Mouse (Mus musculus): Measurements from ENCODE around the gene Mrpl42.

The Mrpl42 gene

DNA sequence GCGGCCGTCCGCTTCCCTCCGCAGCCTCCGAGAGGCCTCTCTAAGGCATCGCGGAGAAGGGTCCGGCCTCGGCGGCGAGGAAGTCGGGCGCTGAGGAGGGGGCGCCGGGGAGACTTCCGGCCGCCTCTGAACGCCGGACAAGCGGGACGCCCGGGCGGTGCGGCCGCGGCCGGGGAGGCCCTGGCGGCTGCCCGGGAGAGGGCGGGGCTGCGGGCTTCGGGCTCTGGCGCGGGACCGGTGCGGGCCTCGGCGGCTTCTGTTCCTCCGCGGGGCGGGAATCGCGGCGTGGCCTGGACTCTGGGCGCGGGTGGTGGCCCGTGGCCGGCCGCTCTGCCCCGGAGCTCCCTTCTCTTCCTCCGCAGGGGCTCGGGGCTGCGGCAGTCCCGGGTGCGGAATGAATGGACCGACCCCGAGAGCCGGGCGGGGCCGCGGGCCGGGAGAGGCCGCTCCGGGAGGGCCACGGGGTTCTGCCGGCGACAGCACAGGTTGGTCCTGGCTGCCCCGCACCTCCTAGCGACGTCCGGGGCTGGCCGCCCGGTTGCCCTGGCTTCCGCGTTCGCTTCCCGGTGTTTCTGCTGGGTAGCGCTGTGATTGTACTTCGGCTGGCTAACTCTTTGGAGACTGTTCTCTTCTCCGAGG, 13.7 kb upstream of the Mrpl42 start:
- in situ Hi-C loops (cut with MboI, MseI) = no loop called here

DNA sequence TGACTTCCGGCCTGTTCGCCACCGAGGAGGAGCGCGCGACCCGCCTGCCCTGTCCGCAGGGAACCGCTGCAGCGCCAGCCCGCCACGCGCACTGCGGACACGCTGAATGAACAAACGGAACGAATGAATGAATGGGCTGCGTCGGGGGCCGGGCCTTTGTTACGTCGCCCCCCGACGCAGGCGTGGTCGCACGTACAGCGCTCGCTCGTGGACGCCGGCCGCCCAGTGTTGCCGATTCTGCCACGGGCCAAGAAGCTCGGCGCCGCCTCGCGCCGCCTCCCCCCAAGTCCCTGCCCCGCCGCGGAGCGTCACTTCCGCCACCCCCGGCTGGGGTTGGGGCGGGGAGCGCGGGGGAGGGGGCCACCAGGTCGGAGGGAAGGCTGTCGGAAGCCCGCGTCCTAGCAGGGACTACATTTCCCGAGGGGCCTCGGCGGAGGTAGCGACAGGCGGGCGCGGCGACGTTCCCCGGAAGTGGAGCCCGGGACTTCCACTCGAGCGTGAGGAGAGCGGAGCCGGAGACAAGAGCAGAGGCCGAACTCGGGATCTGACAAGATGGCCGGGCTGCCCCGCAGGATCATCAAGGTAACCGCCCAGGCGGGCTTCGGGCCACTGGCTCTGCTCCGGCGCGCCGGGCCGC, 13.0 kb upstream of the Mrpl42 start, which contains the start of gene Ube2n:
Ube2n (plus strand) TSS at position 490 of the 637 bp plus-strand sequence.
- in situ Hi-C loops (cut with MboI, MseI) = no loop called here

DNA sequence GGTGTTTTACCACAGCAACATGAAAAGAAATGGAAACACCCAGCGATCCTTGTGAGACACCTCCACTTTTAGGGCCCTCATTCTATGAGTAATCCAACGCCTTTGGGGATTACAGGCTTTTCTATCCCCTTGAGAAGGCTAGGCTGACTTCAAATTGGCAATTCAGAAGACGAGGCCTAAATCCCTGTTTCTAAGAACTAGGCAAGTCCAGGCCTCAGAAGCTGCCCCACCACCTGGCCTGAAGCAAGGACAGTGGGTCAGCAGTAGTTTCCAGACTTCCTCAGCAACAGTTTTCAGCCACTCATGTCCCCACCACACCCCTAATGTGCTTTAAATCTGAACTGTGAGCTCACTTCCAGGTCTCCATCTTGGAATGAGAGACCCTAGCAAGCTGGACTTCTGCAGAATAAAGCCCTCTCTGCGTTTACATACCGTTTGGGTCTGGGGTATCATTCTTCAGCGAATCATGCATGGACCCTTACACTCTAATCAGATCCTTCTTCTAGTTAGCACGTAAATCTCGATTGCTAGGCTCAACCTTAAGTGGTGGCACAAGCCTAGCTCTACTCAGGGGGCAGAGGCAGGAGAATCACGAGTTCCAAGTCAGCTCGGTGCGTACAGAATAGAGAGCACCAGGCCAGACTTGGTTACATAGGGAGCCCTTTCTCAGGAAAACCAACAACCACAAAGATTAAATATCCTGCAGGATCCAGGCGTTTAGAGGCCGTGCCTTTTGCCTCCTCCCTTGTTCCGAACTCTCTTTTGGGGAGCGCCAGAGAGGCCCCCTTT, 12.2 kb upstream of the Mrpl42 start:
- in situ Hi-C loops (cut with MboI, MseI) = no loop called here

DNA sequence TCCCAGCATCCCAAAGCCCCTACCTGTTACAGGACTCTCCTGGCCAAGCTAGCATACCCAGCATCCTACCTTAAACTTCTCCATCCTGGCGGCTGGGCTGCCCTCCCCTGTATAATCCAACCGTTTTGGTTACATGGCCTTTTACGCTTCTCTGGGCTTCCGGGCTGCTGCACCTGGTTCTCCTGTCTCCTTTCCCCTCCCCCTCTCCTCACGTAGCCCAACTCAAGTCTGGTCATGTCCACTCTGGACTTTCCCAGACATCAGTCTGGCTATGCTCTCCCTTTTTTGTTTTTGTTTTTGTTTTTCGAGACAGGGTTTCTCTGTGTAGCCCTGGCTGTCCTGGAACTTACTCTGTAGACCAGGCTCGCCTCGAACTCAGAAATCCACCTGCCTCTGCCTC, 10.9 kb upstream of the Mrpl42 start:
- in situ Hi-C loops (cut with MboI, MseI) = no loop called here

DNA sequence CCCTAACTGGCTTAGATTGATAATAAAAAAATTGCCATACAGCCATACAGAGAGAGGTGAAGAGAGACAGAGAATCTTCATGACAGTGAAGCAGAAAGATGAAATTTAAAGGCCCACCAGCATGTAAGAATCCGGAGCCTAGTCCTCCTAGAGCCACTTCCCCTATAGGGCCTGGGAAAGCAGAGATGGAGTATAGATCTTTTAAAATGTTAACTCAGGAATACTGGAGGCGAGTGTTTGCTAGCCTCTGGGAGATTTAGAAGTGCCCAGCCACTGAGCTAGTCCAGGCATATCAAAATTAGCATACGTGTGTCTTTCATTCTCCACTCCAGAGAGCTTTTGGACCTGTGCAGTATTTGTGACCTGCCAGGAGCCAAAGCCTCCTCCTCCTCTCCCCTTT, 7.5 kb upstream of the Mrpl42 start:
- in situ Hi-C loops (cut with MboI, MseI) = no loop called here

DNA sequence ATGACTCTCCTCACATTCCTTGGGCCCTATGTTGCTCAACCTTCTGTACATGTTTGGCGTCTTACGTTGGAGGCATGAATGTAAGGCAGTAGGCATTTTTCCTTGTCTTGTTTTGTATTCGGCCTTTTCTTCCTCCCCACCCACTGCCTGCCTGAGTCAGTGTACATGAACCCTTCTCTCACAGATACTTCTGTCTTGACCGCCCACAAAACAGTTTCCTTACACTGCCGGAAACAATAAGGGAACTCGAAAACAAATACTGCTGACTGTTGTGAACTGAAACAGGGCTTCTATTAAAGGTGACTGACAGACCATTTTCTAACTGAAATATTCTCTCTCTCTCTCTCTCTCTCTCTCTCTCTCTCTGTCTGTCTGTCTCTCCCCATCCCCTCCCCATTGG, 7.1 kb upstream of the Mrpl42 start:
- in situ Hi-C loops (cut with MboI, MseI) = no loop called here

DNA sequence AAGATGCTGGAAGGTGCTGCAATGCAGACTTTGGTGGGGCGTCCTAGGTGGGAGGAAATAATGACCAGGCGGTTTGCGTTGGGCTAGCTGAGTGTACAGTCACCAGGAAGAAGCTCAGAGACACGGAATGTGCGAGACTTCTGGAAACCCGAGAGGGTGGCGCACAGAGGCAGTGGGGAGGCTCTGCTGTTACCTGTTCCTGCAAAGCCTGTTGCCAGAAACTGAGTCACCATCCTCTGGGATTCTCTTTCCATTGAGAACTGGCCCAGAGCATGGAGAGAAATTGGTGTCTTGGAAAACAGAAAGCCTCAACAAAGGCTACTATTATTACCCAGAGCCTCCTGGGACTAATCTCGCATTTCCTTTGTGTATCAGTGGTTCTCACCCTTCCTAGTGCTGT, 6.4 kb upstream of the Mrpl42 start:
- in situ Hi-C loops (cut with MboI, MseI) = no loop called here

DNA sequence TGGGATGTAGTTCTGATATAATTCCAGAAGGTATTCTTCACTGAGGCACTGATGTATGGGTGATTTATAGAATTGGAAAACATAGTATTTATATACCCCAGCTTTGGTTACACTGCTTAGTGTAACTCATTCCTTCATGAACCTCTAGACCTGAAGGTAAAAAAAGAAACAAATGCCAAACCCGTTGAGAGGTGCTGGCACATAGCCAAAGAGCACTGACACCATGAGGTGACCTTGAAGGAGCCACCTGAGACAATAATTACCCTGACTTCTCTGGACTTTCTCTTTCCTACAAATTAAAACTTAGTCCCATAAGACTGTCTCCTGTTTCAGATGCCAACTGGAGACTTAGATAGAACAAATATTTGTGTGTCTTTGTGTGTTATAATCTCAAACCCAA, 2.6 kb upstream of the Mrpl42 start:
- in situ Hi-C loops (cut with MboI, MseI) = no loop called here

DNA sequence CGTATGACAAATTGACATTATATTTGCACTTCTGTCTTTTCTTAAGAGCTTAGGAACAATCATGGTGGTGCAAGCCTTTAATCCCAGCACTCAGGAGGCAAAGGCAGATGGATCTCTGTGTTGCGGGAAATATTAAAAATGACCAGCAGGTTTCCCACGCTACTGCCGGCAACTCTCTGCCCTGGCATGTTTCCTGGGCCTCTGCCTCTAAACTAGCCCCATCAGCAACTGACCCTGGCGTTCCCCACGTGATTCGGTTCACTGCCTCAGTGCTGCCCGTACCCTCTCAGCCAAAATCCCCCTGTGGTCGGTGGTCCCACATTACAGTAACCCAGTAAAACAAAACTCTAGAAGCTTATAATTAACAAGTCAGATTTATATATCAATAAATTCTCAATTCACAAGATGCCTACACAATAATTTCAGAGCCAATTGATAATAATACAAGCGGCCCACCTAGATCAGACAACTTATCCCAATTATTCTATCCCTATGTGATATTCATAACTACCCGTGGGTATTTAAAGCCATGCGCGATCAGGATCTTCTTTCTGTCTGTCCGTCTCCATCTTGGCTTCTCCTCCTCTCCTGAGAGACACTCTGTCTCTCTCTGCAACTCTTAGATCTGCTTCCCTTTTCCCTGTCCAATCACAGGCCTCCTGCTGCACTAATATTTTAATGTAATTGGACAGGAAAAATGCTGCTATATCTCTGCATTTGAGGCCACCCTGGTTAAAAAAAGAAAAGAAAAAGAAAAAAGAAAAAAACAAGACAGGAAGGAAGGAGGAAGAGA, 1.9 kb upstream of the Mrpl42 start:
- in situ Hi-C loops (cut with MboI, MseI) = no loop called here

DNA sequence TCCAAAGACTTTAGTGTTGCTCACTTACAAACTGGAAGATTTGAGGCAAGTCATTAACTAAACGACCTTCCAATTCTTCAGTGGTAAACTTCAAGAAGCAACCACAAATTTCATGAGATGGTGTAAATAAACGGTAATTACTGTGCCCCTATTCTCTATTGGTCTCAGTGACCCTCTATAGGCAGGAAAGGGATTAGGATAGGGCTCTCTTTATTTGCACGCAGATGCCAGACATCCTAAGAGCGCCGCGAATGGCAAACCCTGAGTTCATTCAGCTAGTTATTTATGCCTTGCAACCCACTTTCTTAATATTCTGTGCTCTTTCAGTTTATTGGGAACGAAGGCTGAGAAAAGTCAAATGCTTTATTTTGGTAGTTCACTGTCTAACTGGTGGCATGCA, 707 bp downstream of the Mrpl42 start:
- in situ Hi-C loops (cut with MboI, MseI) = no loop called here

DNA sequence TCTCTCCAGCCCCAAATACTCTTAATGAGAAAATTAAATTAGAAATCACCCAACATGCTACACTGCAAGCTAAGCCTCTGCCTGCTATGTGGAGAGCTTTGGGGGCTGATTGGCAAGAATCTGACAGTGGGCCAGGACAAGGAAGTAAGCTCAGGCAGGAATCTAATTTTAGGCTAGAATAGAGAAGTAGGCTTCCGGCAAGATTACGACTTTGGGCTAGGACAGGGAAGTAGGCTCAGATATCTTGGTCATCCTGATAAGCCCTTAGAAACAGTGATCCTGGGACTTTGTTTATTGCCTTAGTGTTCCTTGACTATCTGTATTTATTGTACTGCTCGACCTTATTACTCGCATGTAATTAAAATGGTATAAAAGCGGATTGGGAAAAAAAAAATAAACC, 7.5 kb downstream of the Mrpl42 start:
- in situ Hi-C loops (cut with MboI, MseI) = no loop called here

DNA sequence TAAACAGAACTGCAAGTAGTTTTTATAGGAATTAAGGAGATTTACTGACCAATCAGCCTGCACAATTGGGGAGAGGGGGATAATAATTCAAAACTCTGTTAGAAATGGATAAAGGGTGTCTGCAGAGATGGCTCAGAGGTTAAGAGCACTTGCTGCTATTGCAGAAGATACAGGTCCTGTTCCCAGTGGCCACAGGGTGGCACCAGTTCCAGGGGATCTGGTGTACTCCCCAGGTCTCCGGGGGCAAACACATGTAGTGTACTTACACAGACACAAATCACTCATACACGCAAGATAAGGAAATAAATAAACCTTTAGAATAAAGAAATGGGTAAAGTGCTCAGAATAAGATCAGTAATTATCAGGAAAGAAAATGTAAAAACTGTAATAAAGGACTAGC, 12.1 kb downstream of the Mrpl42 start:
- in situ Hi-C loops (cut with MboI, MseI) = loop anchor here in 1 of 2 experiments (10.0 kb wide), 3 partner anchors 55 to 1315 kb away; no protein-coding TSS in a partner anchor

DNA sequence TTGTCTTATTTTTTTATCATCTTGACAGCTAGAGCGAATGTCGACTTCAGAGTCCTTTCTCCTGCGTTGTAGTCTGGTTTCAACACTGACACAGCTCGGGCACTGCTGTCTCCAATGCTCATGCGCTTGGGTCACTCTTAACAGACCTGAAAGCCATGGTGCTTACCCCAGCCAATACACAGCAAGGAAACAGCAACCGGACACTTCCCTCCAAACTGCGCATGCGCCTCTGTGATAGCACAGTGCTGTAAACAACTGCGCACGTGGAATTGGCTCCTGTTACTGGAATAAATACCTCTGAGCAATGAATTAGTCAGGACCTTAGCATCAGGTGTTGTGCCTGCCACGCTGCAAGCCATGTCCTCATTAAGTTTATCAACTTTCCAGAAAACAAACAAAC, 24.2 kb downstream of the Mrpl42 start:
- in situ Hi-C loops (cut with MboI, MseI) = no loop called here

DNA sequence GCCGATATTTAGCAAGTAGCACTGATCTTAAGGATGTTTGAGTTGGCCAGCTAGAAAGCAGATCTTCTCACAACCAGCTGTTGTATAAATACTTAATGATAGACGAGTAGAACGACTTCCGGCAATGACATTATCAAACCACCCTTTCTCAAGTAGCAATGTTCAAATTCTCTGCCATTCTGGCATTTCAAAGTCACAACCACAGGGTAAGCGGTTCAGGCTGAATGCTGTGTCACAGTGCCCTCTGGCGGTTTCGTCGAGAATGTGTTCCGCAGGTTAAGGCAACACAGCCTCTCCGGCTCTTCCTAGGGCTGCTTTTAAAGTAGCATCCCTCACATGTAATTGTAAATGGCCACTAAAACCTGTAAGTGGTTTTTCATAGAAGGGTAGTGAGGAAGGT, 25.8 kb downstream of the Mrpl42 start:
- in situ Hi-C loops (cut with MboI, MseI) = no loop called here

DNA sequence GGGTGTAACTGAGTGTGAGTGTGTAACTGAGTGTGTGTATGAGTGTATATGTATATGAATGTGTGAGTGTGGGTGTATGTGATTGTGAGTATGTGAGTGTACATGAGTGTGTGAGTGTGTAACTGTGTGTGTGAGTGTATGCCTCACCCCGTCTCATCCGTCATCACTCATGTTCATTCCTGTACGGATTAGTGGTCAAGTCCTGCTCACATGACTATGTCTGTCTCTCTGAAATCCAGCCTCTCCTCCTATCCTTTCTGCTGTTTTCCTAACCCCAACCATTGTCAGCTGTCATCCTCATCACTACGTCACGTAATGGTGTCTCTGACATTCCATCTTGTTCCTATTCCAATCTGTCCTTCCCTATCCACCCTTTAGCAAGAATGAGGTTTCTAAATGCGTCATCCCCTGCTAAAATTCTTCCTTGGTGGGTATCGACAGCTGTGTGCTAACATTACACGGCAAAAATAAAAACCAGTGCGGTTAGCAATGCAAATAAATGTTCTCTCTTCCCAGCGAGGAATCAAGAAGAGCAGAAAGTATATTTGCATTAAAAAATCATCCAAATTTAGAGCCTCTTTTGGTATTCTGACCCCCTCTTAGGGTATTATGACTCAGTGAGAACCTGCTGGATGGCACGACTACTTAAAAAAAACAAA, 29.7 kb downstream of the Mrpl42 start:
- in situ Hi-C loops (cut with MboI, MseI) = loop anchor here (5.0 to 25.0 kb wide), 3 partner anchors 80 to 480 kb away; no protein-coding TSS in a partner anchor

DNA sequence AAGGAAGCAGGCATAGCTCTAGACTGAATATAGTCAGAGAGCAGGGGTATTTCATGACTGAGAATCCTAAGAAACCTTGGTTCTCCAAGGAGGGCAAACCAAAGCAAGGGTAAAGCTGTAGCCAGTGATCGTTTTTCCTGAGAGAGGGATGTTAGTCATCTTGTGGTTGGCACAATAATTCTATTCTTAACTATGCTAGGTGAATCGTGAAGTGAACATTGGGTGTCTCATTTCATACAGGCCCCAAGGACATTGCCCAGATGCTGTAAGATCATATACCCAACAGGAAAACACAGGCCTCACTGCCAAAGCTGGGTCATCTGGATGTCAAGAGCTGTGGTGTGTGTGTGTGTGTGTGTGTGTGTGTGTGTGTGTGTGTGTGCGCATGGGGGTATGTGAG, 30.6 kb downstream of the Mrpl42 start:
- in situ Hi-C loops (cut with MboI, MseI) = loop anchor here (5.0 to 25.0 kb wide), 3 partner anchors 79 to 479 kb away; no protein-coding TSS in a partner anchor

DNA sequence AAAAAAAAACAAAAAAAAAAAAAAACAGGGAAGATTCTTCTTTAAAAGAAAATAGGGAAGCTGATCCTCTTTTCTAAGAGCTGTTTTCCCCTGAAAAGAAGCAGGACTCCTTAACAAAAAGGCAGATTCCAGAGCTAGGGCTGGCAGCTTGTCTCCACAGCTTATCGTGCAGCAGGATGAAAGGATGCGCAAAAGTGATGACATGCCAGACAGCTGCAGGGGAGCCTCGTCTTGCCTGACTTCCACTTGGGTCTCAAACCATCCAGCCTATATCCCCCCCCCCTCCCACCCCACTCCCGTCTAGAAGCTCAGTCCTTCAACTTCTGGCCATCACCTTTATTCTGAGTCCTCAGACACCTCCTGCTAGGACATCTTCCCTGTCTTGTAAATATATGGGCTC, 32.8 kb downstream of the Mrpl42 start:
- in situ Hi-C loops (cut with MboI, MseI) = loop anchor here (10.0 to 25.0 kb wide), 3 partner anchors 374 to 834 kb away; no protein-coding TSS in a partner anchor

DNA sequence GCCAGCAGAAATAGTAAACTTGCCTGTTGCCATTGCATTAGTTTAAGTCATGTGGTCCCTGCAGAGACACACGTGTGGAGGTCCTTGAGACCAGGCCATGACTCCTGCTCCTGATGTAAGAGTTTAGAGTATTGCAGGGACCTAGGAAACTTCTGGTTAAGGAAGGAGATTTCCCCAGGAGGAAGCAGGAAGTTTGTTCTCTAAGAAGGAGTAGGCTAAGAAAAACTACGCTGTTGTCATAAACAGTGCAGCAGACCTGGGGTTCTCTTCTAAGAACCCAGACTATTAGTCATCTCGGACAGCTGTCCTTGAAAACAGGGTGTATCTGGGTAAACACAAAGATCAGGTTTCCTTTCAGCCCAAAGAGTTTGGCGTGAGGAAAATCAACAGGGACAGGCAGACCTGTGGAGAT, 36.2 kb downstream of the Mrpl42 start:
- in situ Hi-C loops (cut with MboI, MseI) = loop anchor here (10.0 to 25.0 kb wide), 3 partner anchors 371 to 831 kb away; no protein-coding TSS in a partner anchor

DNA sequence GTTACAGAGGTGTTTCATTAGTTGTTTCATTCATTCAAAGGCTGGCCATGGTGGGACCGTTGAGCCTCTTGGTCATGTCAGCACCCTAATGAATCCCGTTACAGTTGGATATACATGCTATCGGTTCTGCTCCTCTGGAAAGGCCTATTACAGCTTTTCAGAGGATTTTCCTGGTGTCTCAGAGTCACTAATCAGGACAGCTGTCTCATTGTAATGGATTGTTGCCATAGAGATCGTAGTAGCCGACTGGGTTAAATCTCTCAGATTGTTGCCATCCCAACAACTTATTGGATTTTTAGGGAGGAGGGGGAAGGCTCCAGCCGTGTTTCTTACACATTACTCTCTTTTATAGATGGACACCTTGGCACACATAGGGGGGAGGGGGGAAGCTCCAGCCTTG, 37.2 kb downstream of the Mrpl42 start:
- in situ Hi-C loops (cut with MboI, MseI) = loop anchor here (10.0 to 25.0 kb wide), 3 partner anchors 370 to 830 kb away; no protein-coding TSS in a partner anchor

DNA sequence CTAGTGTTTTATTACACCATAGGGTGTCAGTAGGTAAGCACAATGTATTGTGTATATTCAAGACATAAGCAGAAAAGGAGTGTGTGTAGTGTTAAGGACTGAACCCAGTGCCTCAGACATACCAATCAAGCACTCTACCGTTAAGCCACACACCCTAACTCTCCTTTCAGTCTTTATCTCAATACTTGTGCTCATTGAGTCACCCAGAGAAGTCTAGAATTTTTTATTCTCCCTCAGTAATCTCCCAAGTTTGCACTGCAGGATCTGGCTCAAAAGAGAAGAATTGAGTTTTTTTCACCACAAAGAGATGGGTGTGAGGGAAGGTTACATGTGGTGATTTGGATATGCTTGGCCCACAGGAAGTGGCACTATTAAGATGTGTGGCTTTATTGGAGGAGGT, 39.5 kb downstream of the Mrpl42 start:
- in situ Hi-C loops (cut with MboI, MseI) = loop anchor here (10.0 to 25.0 kb wide), 3 partner anchors 367 to 827 kb away; no protein-coding TSS in a partner anchor

Data from T-helper 17 cell (primary cell).